Mouse (Mus musculus) myocyte (in vitro differentiated cells): ENCODE measurements around the gene Cr2.

Experiments used
- CEBPB ChIP-seq: IDR thresholded peaks from 2 replicates; pipeline ENCODE4 v1.6.1; 2011; ENCODE audit warnings: mild to moderate bottlenecking, moderate library complexity; ENCODE audit not compliant: poor library complexity, insufficient read depth, severe bottlenecking
- E2F4 ChIP-seq: IDR thresholded peaks from one replicate; pipeline ENCODE4 v1.6.1; 2011; ENCODE audit warnings: mild to moderate bottlenecking, control low read depth, moderate library complexity; ENCODE audit not compliant: insufficient read depth
- MAX ChIP-seq: IDR thresholded peaks from one replicate; pipeline ENCODE4 v1.6.1; 2011; ENCODE audit warnings: low read depth, mild to moderate bottlenecking, control low read depth
- MYOD1 ChIP-seq, 3 experiments: IDR thresholded peaks; one replicate each; pipeline ENCODE4 v1.6.1; 2011; ENCODE audit warnings: control low read depth in 2 of 3, low read depth in 2 of 3, mild to moderate bottlenecking in 2 of 3, moderate library complexity in 1 of 3; ENCODE audit not compliant: insufficient read length in 2 of 3, control insufficient read depth in 1 of 3
- MYOG ChIP-seq, 3 experiments: IDR thresholded peaks; one replicate each; pipeline ENCODE4 v1.6.1; 2011; ENCODE audit warnings: control low read depth in 2 of 3, low read depth in 2 of 3, mild to moderate bottlenecking in 2 of 3; ENCODE audit not compliant: insufficient read length in 2 of 3, control insufficient read depth in 1 of 3, insufficient read depth in 1 of 3
- POLR2A ChIP-seq: IDR thresholded peaks from one replicate; pipeline ENCODE4 v1.6.1; 2011; ENCODE audit warnings: low read depth, mild to moderate bottlenecking, control low read depth, moderate library complexity; ENCODE audit not compliant: insufficient read length
- POLR2AphosphoS2 ChIP-seq: IDR thresholded peaks from one replicate; pipeline ENCODE4 v1.6.1; 2011; ENCODE audit warnings: low read depth, control low read depth; ENCODE audit not compliant: insufficient read length
- SRF ChIP-seq: IDR thresholded peaks from one replicate; pipeline ENCODE4 v1.6.1; 2011; ENCODE audit warnings: low read depth; ENCODE audit not compliant: control insufficient read depth, insufficient read length
- TCF12 ChIP-seq: IDR thresholded peaks from one replicate; pipeline ENCODE4 v1.6.1; 2011; ENCODE audit warnings: mild to moderate bottlenecking, control low read depth; ENCODE audit not compliant: poor library complexity, insufficient read depth, severe bottlenecking
- USF1 ChIP-seq: IDR thresholded peaks from one replicate; pipeline ENCODE4 v1.6.1; 2011; ENCODE audit warnings: low read depth, mild to moderate bottlenecking, control low read depth, moderate library complexity

GRCm38 (mm10) chr1:195130479-195130878 lies 46.0 kb downstream of the Cr2 start:
- TF ChIP-seq MYOD1 (IDR thresholded peaks at IDR 0.05; ENCODE audit: control insufficient read depth in 1 of 3, insufficient read length in 2 of 3, low read depth in 2 of 3) = no peak
- TF ChIP-seq POLR2A = no peak
- no peak for TF ChIP-seq POLR2AphosphoS2
- no peak for TF ChIP-seq TCF12
- TF ChIP-seq E2F4 = no peak
- no peak for TF ChIP-seq MAX
- TF ChIP-seq MYOG (IDR thresholded peaks at IDR 0.05; ENCODE audit: control insufficient read depth in 1 of 3, insufficient read depth in 1 of 3, insufficient read length in 2 of 3, low read depth in 2 of 3) = no peak
- TF ChIP-seq SRF = no peak
- no peak for TF ChIP-seq CEBPB
- no peak for TF ChIP-seq USF1
